Mouse (Mus musculus) colon, adult 2 months (tissue): Measurements from ENCODE around the gene Gm15114. TPM values are rescaled to one million over a fixed set of nuclear protein-coding genes. Genes with fewer than 3 reads are reported as not detected.

Experiments used
- polyA plus RNA-seq: library from polyadenylated mRNA; depleted of rRNA; stranded (reverse); fragments of >200 nt; gene quantifications from 2 replicates; pipeline ENCODE4 v1.2.3, GENCODE M21; 2012; rRNA removed

The Gm15114 gene
- polyA plus RNA-seq = not detected in 2 replicates

DNA sequence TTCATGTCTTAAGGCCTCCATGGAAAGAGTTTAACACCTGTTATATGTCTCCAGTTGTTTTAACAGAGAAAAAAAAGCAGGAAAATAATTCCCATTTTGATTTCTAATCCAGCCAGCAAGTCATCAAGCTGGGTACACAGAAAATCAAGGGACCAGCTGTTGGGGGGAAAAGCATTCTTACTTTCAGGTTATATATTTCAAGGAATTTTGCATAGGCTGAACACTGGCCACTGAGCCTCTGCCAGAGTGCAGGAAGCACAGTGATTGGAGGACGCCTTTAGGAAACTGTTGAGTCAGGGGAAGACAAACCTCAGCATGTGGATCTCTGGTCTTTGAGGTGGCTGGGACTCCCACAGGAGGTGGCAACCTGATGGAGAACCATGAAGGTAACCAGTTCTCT, at the start of gene Gm15114:
Gm15114 (plus strand) TSS at position 301 of the 400 bp plus-strand sequence.

Other genes starting within 250 kb of the Gm15114 start
- gene Gm8334, start 126.2 kb downstream of the Gm15114 start, polyA plus RNA-seq = not detected in 2 replicates
- gene Gm15127, start 174.6 kb downstream of the Gm15114 start, polyA plus RNA-seq = not detected in 2 replicates